26 mouse cellular contexts compared by ENCODE assay signal in genomic region chr6:127661717-127662292, GRCm38 (mm10).
DNase-seq lines count a peak whose midpoint lies in the region; ATAC-seq and TF ChIP-seq lines count a peak whose summit lies in the region.
"Had no signal": no experiment of that assay in that cellular context is flagged by ENCODE, and none has a peak within 500 bp of the region (broad histone marks: within the 10 kb centered on the region; RNA-seq: fewer than 3 reads in every experiment).

No protein-coding gene starts in this region.

- intact Hi-C loops in left cerebral cortex, postnatal 25 days (cut with DNase I), result loop anchor here (5.0 kb wide), 2 partner anchors 180 to 265 kb away; no protein-coding TSS in a partner anchor

- 61% methylated on average over 7 of the region's 7 CpGs for WGBS in embryonic facial prominence, embryonic 14.5 days
- 91% methylated on average over 7 of the region's 7 CpGs for WGBS in hindbrain, embryonic 10.5 days

- no peak overlapping the region for H3K4me2 ChIP-seq in CH12.LX (ENCODE audit: insufficient read depth, low read depth, poor library complexity, severe bottlenecking)
- H3K4me2 ChIP-seq in embryonic facial prominence, embryonic 14.5 days (ENCODE audit: low read depth, low read length), result no peak overlapping the region
- H3K4me2 ChIP-seq: hindbrain, embryonic 13.5 days; limb, embryonic 15.5 days; lung, embryonic 14.5 days; midbrain, embryonic 13.5 days had no signal

- H3K4me1 ChIP-seq in CH12.LX (ENCODE audit: control insufficient read depth in 1 of 2, insufficient read depth in 2 of 2), result peaks cover 2 to 5% of the 10 kb centered on the region in 2 experiments; a peak in 3 of 4 replicates
- peaks cover 2% of the 10 kb centered on the region; the same call in 1 of the 2 replicates for H3K4me1 ChIP-seq in embryonic facial prominence, embryonic 14.5 days (ENCODE audit: control insufficient read depth, insufficient read depth, low read length)
- H3K4me1 ChIP-seq in hindbrain, embryonic 10.5 days (replicated peaks), result no peaks in the 10 kb centered on the region

- H3K79me2 ChIP-seq in CH12.LX (replicated peaks; ENCODE audit: control insufficient read depth, extremely low read depth, insufficient read depth, poor library complexity, severe bottlenecking), result no peaks in the 10 kb centered on the region

- TF ChIP-seq RAD21 in CH12.LX (IDR thresholded peaks at IDR 0.05; ENCODE audit: low read depth, low read length), result no peak

- no peak overlapping the region for H3K27ac ChIP-seq in CH12.LX (ENCODE audit: insufficient read depth, low read depth)
- H3K27ac ChIP-seq in embryonic facial prominence, embryonic 14.5 days (replicated peaks; ENCODE audit: low read depth, low read length), result no peak overlapping the region; the same call in 1 of the 2 replicates
- H3K27ac ChIP-seq in hindbrain, embryonic 10.5 days, result no peak overlapping the region
- H3K27ac ChIP-seq: forebrain, embryonic 10.5 days; heart, adult 2 months; hindbrain, embryonic 13.5 days; kidney, postnatal 0 days; limb, embryonic 15.5 days; liver, embryonic 14.5 days; midbrain, embryonic 13.5 days; stomach, postnatal 0 days had no signal

- no peaks in the 10 kb centered on the region for H3K27me3 ChIP-seq in CH12.LX (replicated peaks)
- no peaks in the 10 kb centered on the region for H3K27me3 ChIP-seq in embryonic facial prominence, embryonic 14.5 days (replicated peaks; ENCODE audit: control insufficient read depth, insufficient read depth, low read length)
- no peaks in the 10 kb centered on the region for H3K27me3 ChIP-seq in hindbrain, embryonic 10.5 days (ENCODE audit: insufficient read depth, poor library complexity, severe bottlenecking)
- H3K27me3 ChIP-seq: hindbrain, embryonic 13.5 days; midbrain, embryonic 13.5 days had no signal

- peaks cover 0 to 7% of the 10 kb centered on the region in 2 experiments for H3K36me3 ChIP-seq in CH12.LX (replicated peaks in 1 of 2; ENCODE audit: control insufficient read depth in 1 of 2, insufficient read depth in 1 of 2, low read length in 1 of 2)
- H3K36me3 ChIP-seq in embryonic facial prominence, embryonic 14.5 days (ENCODE audit: control insufficient read depth, insufficient read depth, low read length), result no peaks in the 10 kb centered on the region
- H3K36me3 ChIP-seq in hindbrain, embryonic 10.5 days, result no peaks in the 10 kb centered on the region
- H3K36me3 ChIP-seq: forebrain, embryonic 10.5 days; hindbrain, embryonic 13.5 days; limb, embryonic 15.5 days; midbrain, embryonic 13.5 days had no signal

- peak; percentile 49 for ATAC-seq in frontal cortex, adult (ENCODE audit: low TSS enrichment)
- no peak for ATAC-seq in embryonic facial prominence, embryonic 14.5 days (ENCODE audit: low read depth)
- ATAC-seq: CD4-positive, CD25-positive, alpha-beta regulatory T cell, adult 4 months; inflammation-experienced regulatory T-cells, adult 6 months; midbrain, embryonic 13.5 days; Patski had no signal

- H3K9me3 ChIP-seq in CH12.LX (replicated peaks; ENCODE audit: low read length), result no peaks in the 10 kb centered on the region
- no peaks in the 10 kb centered on the region for H3K9me3 ChIP-seq in embryonic facial prominence, embryonic 14.5 days (ENCODE audit: control insufficient read depth, low read length)
- no peaks in the 10 kb centered on the region for H3K9me3 ChIP-seq in hindbrain, embryonic 10.5 days
- H3K9me3 ChIP-seq: forebrain, embryonic 10.5 days; hindbrain, embryonic 13.5 days; limb, embryonic 15.5 days; megakaryocyte, embryonic 14.5 days; midbrain, embryonic 13.5 days had no signal

- H3K4me3 ChIP-seq in CH12.LX (replicated peaks in 1 of 3; ENCODE audit: low read depth in 2 of 3, low read length in 2 of 3, poor library complexity in 1 of 3), result no peak overlapping the region
- H3K4me3 ChIP-seq in embryonic facial prominence, embryonic 14.5 days (ENCODE audit: low read depth, low read length), result no peak overlapping the region
- no peak overlapping the region for H3K4me3 ChIP-seq in hindbrain, embryonic 10.5 days
- H3K4me3 ChIP-seq: forebrain, embryonic 10.5 days; heart, adult 2 months; hindbrain, embryonic 13.5 days; limb, embryonic 15.5 days; megakaryocyte, embryonic 14.5 days; midbrain, embryonic 13.5 days had no signal

- dilution Hi-C loops in CH12.LX (cut with MboI; ENCODE audit: extremely low pct_ligation_motif_present, extremely low pct_unique_long_range_greater_than_20kb, low sequenced_read_pairs), result no loop called here

- TF ChIP-seq POLR2A in CH12.LX (IDR thresholded peaks at IDR 0.05; ENCODE audit: low read depth, low read length), result no peak

- H3K9ac ChIP-seq in CH12.LX (ENCODE audit: insufficient read depth, low read depth), result no peak overlapping the region
- no peak overlapping the region for H3K9ac ChIP-seq in embryonic facial prominence, embryonic 14.5 days (ENCODE audit: low read depth, low read length)
- H3K9ac ChIP-seq: hindbrain, embryonic 13.5 days; limb, embryonic 15.5 days; liver, embryonic 14.5 days; lung, embryonic 14.5 days; midbrain, embryonic 13.5 days had no signal

- TF ChIP-seq EP300 in CH12.LX (IDR thresholded peaks at IDR 0.05; ENCODE audit: low read length), result no peak

- no peak for DNase-seq in frontal cortex, postnatal 25 days (ENCODE audit: low spot score in 2 of 2)
- no peak for DNase-seq in CH12.LX (ENCODE audit: extremely low read depth)
- DNase-seq in embryonic facial prominence, embryonic 14.5 days (ENCODE audit: low spot score), result peak; percentile 30
- DNase-seq in left cerebral cortex, postnatal 25 days (ENCODE audit: low spot score in 2 of 2), result peak; percentile 50 to 88
- DNase-seq in hindbrain, embryonic 10.5 days (ENCODE audit: low spot score), result no peak
- no peak for DNase-seq in adrenal gland, adult 18-20 months (ENCODE audit: low spot score in 2 of 2)
- DNase-seq: adrenal gland, adult 2 months; cerebellum, adult 18-20 months; cerebellum, postnatal 14 days; gastrocnemius, postnatal 36 days; heart, adult 2 months; kidney, adult 18-20 months; lung, embryonic 14.5 days; lung, postnatal 36 days had no signal

- in situ Hi-C loops in CH12.LX (cut with MboI; ENCODE audit: low pct_ligation_motif_present, low pct_unique_long_range_greater_than_20kb, low sequenced_read_pairs), result no loop called here

- no peak for TF ChIP-seq CTCF in CH12.LX (conservative IDR thresholded peaks at IDR 0.05 in 1 of 2, IDR thresholded peaks at IDR 0.05 in 1 of 2; ENCODE audit: low read depth in 2 of 2, low read length in 2 of 2)

TF ChIP-seq in CH12.LX, 34 proteins besides CTCF, POLR2A, EP300 and RAD21:
- TF ChIP-seq BHLHE40 (IDR thresholded peaks at IDR 0.05; ENCODE audit: low read depth, low read length) (peak; percentile 52), MAZ (IDR thresholded peaks at IDR 0.05; ENCODE audit: low read depth, low read length) (no peak), HCFC1 (IDR thresholded peaks at IDR 0.05; ENCODE audit: low read depth, low read length) (no peak)

Comparison
In these comparisons a context has a peak if more than half of its experiments do, and no peak if none do; other contexts are left out.
1. DNase-seq: peak in embryonic facial prominence, embryonic 14.5 days (single experiment) and left cerebral cortex, postnatal 25 days (2 of 2); none in frontal cortex, postnatal 25 days (0 of 2), CH12.LX (single experiment), hindbrain, embryonic 10.5 days (single experiment) and adrenal gland, adult 18-20 months (0 of 2).